Mouse (Mus musculus) heart, postnatal 0 days (tissue): ENCODE measurements around the gene Cd164l2. TPM values are rescaled to one million over a fixed set of nuclear protein-coding genes. Genes with fewer than 3 reads are reported as not detected.
A peak's percentile ranks its signal among the peaks of the same experiment; 100 is the strongest.

Experiments used
- ATAC-seq: fragments of 200-750 bp; cut with Nextera tagmentation; 2 replicates; pipeline ENCODE4 v1.8.0; 2017; ENCODE audit warnings: low read depth, moderate number of reproducible peaks, moderate library complexity; ENCODE audit not compliant: insufficient read depth
- DNase-seq: peaks from one replicate; pipeline ENCODE4 v3.0.0-alpha.2; 2016; ENCODE audit warnings: low spot score
- H3K27ac ChIP-seq: fragments of 300-500 bp; sonication (generic); 2 replicates; pipeline ENCODE4 v1.5.1; 2014; ENCODE audit warnings: low read depth, mild to moderate bottlenecking
- H3K27me3 ChIP-seq: fragments of 300-500 bp; sonication (generic); 2 replicates; pipeline ENCODE4 v1.6.1; 2014; ENCODE audit warnings: low read length, mixed read lengths; ENCODE audit not compliant: control insufficient read depth, insufficient read depth
- H3K36me3 ChIP-seq: fragments of 300-500 bp; sonication (generic); replicated peaks from 2 replicates; pipeline ENCODE4 v1.6.1; 2014; ENCODE audit warnings: low read length, mixed read lengths; ENCODE audit not compliant: control insufficient read depth, insufficient read depth
- H3K4me1 ChIP-seq: fragments of 300-500 bp; sonication (generic); 2 replicates; pipeline ENCODE4 v1.6.1; 2014; ENCODE audit warnings: antibody characterized with exemption; ENCODE audit not compliant: control insufficient read depth, insufficient read depth
- H3K4me2 ChIP-seq: fragments of 300-500 bp; sonication (generic); 2 replicates; pipeline ENCODE4 v1.6.1; 2014; ENCODE audit warnings: low read depth, mild to moderate bottlenecking, low read length, moderate library complexity
- H3K4me3 ChIP-seq: fragments of 300-500 bp; sonication (generic); 2 replicates; pipeline ENCODE4 v1.5.1; 2014; ENCODE audit warnings: low read depth, low read length
- H3K9ac ChIP-seq: fragments of 300-500 bp; sonication (generic); replicated peaks from 2 replicates; pipeline ENCODE4 v1.6.1; 2014; ENCODE audit warnings: low read depth, low read length, mixed read lengths
- H3K9me3 ChIP-seq: fragments of 300-500 bp; sonication (generic); replicated peaks from 2 replicates; pipeline ENCODE4 v1.6.1; 2016; ENCODE audit warnings: low read length; ENCODE audit not compliant: control insufficient read depth
- CTCF ChIP-seq: IDR thresholded peaks from 2 replicates; pipeline ENCODE4 v1.5.1; 2016; ENCODE audit warnings: antibody characterized with exemption, control low read depth, low read depth
- EP300 ChIP-seq: IDR thresholded peaks from 2 replicates; pipeline ENCODE4 v1.6.1; 2016; ENCODE audit warnings: antibody characterized with exemption, low read depth
- WGBS: fragments of 180-500 bp; shearing (Covaris S2); extraction: QIAGEN DNeasy Blood & Tissue Kit; methylation state at CpG from one replicate; pipeline ENCODE4 v1.1.7; 2014; 5-methylcytosine and 5-hydroxymethylcytosine counted together
- polyA plus RNA-seq: library from polyadenylated mRNA; unstranded; fragments of >200 nt; fragmentation: Nextera tagmentation; extraction: Ambion mirVana; gene quantifications from 2 replicates; pipeline ENCODE4 v1.2.1, GENCODE M21; 2015
- total RNA-seq: library from RNA; depleted of rRNA; stranded (reverse); fragments of >200 nt; gene quantifications from 2 replicates; pipeline ENCODE4 v1.2.3, GENCODE M21; 2014; ENCODE audit warnings: low replicate concordance

The Cd164l2 gene
- total and polyA plus RNA-seq, 2 experiments from 2014 or later, result 0.33 TPM; not detected in 1

- 8% methylated on average over 8 of the region's 9 CpGs for WGBS
- DNase-seq (no peak), ATAC-seq (0 out of 2 replicates have a peak, but pooled peaks have one; percentile 19)
- H3K4me2 ChIP-seq, result peak overlapping the region; percentile 97; the same call in 1 of the 2 replicates
- no peaks in the 10 kb centered on the region for H3K36me3 ChIP-seq
- H3K27ac ChIP-seq, result no peak overlapping the region
- no peak overlapping the region; the same call in 1 of the 2 replicates for H3K4me3 ChIP-seq
- peaks cover 8% of the 10 kb centered on the region; the same call in 1 of the 2 replicates for H3K4me1 ChIP-seq
- peaks cover 29% of the 10 kb centered on the region for H3K27me3 ChIP-seq
- no peak overlapping the region for H3K9ac ChIP-seq
- no peaks in the 10 kb centered on the region for H3K9me3 ChIP-seq
- TF ChIP-seq CTCF (no peak), EP300 (no peak)
Observed at GRCm38 (mm10) chr4:133213268-133213590, 1.3 kb downstream of the Cd164l2 start.

DNA sequence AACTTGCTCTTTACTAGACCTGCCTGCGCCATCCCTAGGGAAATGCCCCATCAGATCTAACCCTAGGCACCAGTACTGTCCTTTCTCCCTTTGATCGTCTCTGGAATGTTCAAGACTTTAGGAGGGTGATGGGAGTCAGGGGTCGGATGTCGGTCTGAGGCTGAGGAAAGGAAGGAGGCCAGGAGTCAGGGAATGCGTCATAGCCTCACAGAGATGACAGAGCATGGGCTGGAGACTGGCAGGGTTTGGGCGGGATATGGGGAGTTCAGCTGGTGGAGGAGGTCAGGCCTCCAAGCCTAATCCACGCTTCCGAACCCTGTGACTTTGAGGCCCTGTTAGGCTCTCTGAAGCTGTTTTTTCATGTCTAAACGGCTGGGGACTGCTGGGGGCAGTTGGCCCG is 1.7 kb downstream of the Cd164l2 start:
- H3K27ac ChIP-seq, result no peak overlapping the region
- H3K36me3 ChIP-seq, result no peaks in the 10 kb centered on the region
- H3K4me3 ChIP-seq, result no peak overlapping the region
- DNase-seq, result no peak
- no peak for ATAC-seq
- TF ChIP-seq CTCF, result no peak
- TF ChIP-seq EP300, result no peak
- peaks cover 32% of the 10 kb centered on the region for H3K27me3 ChIP-seq
- H3K4me2 ChIP-seq, result no peak overlapping the region
- 21% methylated on average over 10 of the region's 10 CpGs for WGBS
- peaks cover 8% of the 10 kb centered on the region; the same call in 1 of the 2 replicates for H3K4me1 ChIP-seq
- H3K9me3 ChIP-seq, result no peaks in the 10 kb centered on the region
- no peak overlapping the region for H3K9ac ChIP-seq

GRCm38 (mm10) chr4:133217641-133218040 is 5.7 kb downstream of the Cd164l2 start:
- 5% methylated on average over 5 of the region's 5 CpGs for WGBS
- H3K27me3 ChIP-seq, result peaks cover 38% of the 10 kb centered on the region

GRCm38 (mm10) chr4:133218745-133219144 is 6.8 kb downstream of the Cd164l2 start:
- Histone ChIP-seq H3K27ac (no peak overlapping the region), H3K4me1 (no peaks in the 10 kb centered on the region; the same call in 1 of the 2 replicates), H3K9ac (no peak overlapping the region), H3K4me3 (no peak overlapping the region), H3K27me3 (peaks cover 28% of the 10 kb centered on the region), H3K4me2 (no peak overlapping the region), H3K36me3 (no peaks in the 10 kb centered on the region), H3K9me3 (no peaks in the 10 kb centered on the region)
- no peak for DNase-seq
- no peak for ATAC-seq
- WGBS, result 83% methylated on average over 3 of the region's 3 CpGs
- TF ChIP-seq CTCF (no peak), EP300 (no peak)

More at GRCm38 (mm10) chr4:133217641-133218040, 5.7 kb downstream of the Cd164l2 start:
- TF ChIP-seq EP300, result no peak
- peak; percentile 80 for TF ChIP-seq CTCF
- Histone ChIP-seq H3K36me3 (no peaks in the 10 kb centered on the region), H3K4me1 (peaks cover 8% of the 10 kb centered on the region; the same call in 1 of the 2 replicates), H3K4me2 (no peak overlapping the region), H3K27ac (no peak overlapping the region), H3K4me3 (no peak overlapping the region), H3K9me3 (no peaks in the 10 kb centered on the region), H3K9ac (no peak overlapping the region)
- DNase-seq (peak; percentile 39), ATAC-seq (no peak)

GRCm38 (mm10) chr4:133220656-133221055 is 8.7 kb downstream of the Cd164l2 start:
- Histone ChIP-seq H3K27me3 (peaks cover 20% of the 10 kb centered on the region), H3K27ac (no peak overlapping the region), H3K4me1 (no peaks in the 10 kb centered on the region; the same call in 1 of the 2 replicates), H3K9me3 (no peaks in the 10 kb centered on the region), H3K36me3 (no peaks in the 10 kb centered on the region), H3K4me3 (peak overlapping the region; percentile 19; the same call in 1 of the 2 replicates), H3K9ac (no peak overlapping the region), H3K4me2 (peak overlapping the region; percentile 47)
- ATAC-seq (peak; percentile 18; the same call in 1 of the 2 replicates), DNase-seq (no peak)
- TF ChIP-seq EP300, result no peak
- no peak for TF ChIP-seq CTCF
- 5% methylated on average over 25 of the region's 25 CpGs for WGBS

DNA sequence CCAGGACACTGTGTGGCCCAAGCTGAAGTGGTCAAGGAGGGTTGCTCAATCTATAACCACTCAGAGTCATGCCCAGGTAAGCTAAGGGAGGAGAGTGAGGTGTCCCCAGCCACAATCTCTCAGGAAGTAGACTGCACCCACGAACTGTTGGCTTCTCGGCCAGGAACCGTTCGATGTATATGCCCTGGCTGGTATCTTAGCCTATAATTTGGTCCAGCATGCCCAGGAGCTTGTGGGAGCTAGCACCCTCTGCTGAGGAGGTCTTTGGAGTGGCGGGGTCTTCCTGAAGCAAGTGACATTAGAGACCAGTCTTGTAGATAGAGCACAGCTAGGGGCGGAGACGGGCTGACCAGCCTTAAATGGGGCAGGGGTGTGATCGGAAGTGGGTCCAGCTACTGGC is 9.8 kb downstream of the Cd164l2 start:
- Histone ChIP-seq H3K4me1 (no peaks in the 10 kb centered on the region; the same call in 1 of the 2 replicates), H3K36me3 (no peaks in the 10 kb centered on the region), H3K4me3 (no peak overlapping the region), H3K9me3 (no peaks in the 10 kb centered on the region), H3K9ac (no peak overlapping the region), H3K27ac (no peak overlapping the region), H3K27me3 (peaks cover 20% of the 10 kb centered on the region), H3K4me2 (no peak overlapping the region)
- 82% methylated on average over 8 of the region's 8 CpGs for WGBS
- no peak for DNase-seq
- no peak for ATAC-seq
- TF ChIP-seq CTCF (no peak), EP300 (no peak)
